Mouse (Mus musculus) liver (tissue): ENCODE measurements around the gene Rps11.
A peak's percentile ranks its signal among the peaks of the same experiment; 100 is the strongest.
"Not testable (repeated sequence)": the region's sequence is repeated elsewhere in the genome, so short reads cannot be mapped to it uniquely, and the experiment has no call there.

Experiments used
- DNase-seq: peaks from one replicate; pipeline ENCODE4 v3.0.0-alpha.2; 2020; ENCODE audit warnings: mixed read lengths

The Rps11 gene

DNA sequence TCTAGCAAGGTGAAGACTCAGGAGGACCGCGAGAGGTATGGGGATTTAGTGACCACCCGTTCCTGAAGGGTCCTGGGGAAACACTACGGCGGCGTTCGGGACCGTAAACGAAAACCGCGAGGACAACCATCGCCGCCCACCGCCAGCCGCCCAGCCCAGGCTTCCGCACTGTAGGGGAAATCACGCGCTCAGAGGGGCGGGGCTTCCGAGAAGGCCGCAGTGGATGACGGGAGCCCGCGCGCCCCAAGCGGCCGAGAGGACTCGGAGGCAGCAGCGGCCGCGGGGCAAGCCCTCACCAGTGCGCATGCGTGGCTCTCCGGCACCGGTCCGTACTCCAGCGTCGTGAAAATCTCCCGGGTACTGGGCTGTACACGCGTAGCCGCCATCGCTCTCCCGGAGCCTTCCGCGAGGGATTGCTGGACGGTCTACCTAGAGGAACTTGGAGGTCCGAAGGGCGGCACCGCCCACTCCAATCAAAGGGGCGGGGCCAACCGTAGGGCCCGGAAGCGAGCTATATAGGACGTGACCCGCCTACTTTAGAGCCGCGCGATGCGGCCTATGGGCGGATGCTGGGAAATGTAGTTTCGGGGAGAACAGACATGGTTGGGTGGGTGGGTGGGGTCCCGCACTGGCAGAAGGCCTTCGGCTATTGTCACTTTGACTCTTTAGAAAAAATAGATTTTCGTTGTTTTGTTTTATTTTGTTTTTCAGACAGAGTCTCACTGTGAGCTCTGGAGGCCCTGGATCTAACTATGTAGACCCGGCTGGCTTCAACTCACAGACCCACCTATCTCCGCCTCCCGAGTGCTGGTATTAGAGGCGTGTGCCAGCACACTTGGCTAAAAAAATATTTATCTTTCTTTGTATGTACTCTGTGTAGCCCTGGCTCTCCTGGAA, 30.1 kb upstream of the Rps11 start, which contains the start of the genes Pih1d1 and Aldh16a1:
Pih1d1 (plus strand) TSS at position 208 of the 897 bp plus-strand sequence.
Aldh16a1 (minus strand) TSS at position 489 of the 897 bp plus-strand sequence.
- DNase-seq: peak; percentile 98

DNA sequence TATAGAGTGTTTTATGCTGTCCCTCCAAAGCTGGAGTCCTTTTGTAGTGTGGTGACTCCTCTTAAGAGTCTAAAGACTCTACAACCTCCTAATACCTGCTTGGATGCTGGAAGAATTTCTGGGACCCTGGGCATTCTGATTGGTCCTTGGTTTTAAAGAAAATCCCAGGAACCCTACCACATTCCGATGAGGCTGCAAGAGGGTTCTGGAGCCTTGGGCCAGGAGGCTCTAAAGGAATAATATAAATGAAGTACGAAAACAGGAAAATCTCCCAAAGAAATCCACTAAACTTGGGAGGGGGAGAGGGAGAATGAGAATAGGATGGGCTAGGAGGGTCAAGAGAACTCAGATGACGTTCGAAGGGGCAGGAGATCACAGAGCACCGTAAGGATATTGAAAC, 29.3 kb upstream of the Rps11 start:
- no peak for DNase-seq

DNA sequence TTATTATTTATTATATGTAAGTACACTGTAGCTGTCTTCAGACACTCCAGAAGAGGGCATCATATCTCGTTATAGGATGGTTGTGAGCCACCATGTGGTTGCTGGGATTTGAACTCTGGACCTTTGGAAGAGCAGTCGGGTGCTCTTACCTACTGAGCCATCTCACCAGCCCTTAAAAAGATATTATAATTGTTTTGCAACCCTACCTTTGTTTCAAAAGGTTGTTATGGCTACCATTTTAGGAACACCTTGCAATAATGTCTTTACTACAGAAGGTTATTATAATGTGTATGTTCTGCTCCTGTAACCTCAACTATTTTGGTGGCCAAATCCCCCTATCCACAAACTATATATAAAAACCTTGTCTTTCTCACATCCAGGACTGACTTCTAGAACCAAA, 28.8 kb upstream of the Rps11 start:
- not testable (repeated sequence) for DNase-seq

DNA sequence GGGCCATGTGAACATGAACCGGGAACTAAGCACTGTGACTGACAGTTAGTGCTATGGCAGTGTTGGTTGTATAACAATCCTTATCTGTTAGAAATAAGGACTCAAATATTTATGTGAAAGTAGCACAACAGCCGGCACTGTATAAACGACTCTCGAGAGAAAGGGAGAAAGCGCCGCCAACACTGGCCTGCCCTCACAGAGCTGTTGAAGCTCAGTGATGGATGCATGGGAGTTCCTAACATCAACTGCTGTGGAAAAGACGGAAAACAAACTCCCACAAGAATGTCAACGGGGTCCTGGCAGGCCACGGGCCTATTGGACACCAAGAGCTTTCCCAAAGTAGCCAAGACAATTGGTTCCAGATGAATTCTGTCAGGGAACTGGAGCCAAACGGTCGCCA, 27.1 kb upstream of the Rps11 start:
- DNase-seq: no peak

DNA sequence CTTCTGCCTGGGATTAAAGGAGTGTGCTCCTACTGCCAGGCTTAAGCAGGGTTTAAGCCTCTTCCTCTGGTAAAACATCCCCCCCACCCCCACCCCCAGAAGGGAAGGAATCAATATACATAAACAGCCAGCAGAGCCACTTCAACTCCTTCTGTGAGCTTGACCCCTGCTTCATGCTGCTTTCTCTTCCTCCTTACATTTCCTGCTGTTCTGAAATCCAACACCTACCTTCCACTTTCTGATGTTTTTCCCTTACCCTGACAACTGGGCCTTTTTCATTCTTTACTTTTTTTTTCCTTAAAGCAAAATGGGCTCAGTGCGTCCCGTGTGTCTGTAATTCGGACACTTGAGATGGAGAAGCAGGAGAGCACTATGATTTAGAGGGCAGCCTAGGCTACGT, 26.1 kb upstream of the Rps11 start:
- DNase-seq: no peak

DNA sequence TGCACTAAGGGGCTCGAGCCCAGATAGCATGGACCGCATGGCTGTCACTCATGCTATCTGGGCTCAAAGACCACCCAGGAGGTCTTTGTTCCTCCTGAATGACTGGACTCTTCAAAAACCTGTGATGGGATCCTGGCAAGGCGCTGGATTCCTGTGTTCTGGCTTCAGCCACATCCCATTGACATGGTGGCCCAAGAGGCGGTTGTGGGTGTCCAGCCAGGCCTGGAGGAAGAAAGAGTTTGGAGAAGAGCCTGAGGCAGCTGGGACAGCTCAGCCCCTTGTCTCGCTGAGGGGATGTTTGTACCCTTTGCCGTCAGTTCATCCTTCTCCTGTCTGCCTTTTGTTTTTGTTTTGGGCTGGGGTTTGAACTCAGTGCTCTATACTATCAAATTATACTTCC, 25.3 kb upstream of the Rps11 start:
- DNase-seq: no peak

DNA sequence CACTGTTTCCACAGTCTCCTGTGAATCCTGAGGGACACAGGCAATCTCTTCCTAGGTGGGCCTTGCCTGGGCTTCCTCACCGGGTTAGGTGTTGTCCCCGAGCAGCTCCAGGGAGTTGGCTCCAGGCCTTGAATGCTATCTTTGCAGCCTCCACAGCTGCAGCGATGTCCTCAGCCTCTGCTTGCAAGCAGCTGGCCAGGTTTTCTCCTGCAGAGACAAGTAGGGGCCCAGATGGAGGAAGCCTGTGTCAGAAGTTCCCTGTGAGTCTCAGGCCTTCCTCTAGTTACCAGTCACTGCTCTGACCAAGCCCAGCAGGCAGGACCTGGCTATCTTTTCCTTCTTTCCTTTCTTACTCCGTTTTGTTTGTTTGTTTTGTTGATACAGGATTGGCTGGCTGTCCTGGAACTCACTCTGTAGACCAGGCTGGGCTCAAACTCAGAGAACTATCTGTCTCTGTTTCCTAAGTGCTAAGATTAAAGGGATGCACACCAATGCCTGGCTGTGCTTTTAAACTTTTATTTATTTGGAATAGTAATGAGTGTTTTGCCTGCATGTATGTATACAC, 24.4 kb upstream of the Rps11 start:
- DNase-seq: no peak

DNA sequence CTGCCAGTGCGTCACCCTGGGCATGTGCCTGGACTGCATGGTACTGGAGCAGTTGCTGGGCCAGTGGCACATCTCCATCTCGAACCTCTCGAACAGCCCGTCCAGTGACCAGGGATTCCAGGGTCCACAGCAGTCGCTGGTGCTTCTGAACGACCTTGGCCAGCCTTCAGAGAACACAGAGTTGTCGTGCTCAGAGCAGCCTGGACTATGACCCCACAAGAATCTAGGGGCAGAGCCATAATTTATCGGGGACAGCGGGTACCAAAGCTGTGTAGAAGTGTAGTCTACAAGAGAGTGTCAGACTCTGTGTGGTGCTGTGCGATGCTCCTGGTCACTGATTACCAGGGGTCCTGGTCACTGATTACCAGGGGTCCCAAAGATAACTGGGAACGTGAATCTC, 23.7 kb upstream of the Rps11 start:
- DNase-seq: no peak

DNA sequence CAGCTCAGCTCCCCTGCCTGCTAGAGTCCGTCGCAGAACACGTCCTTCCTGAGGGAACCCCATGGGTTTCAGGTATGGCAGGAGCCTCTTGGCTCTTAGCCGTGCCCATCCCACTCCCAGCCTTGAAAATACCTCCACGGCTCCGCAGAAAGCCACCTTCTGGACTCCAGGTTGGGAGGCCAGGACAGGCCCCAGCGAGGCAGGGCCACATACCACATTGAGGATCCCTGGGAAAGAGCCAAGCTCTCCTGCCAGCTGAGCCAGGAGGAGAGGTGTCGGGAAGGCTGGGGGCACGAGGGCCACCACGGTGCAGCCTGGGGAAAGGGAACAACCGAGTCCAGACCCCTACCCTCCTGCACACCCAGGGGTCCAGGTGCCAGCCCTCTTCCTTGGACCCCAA, 23.0 kb upstream of the Rps11 start:
- no peak for DNase-seq

DNA sequence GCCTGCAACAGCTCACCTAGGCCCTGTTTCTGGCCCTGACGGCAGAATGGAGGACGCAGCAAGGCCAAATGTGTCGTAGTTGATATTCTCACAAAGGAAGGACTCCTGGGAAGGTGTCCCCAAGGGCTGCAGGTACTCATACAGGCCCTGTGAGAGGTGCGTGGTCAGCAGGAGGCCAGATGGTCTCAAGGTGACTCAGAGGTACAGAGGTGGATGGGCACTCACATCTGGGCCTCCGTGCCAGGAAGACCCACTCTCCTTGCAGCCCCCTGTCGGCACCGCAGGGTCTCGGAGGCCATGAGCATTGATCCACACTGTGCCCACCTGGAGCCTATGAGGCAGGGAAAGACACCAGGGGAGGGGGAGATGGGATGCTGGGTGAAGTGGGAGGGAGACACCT, 21.2 kb upstream of the Rps11 start:
- DNase-seq: no peak

DNA sequence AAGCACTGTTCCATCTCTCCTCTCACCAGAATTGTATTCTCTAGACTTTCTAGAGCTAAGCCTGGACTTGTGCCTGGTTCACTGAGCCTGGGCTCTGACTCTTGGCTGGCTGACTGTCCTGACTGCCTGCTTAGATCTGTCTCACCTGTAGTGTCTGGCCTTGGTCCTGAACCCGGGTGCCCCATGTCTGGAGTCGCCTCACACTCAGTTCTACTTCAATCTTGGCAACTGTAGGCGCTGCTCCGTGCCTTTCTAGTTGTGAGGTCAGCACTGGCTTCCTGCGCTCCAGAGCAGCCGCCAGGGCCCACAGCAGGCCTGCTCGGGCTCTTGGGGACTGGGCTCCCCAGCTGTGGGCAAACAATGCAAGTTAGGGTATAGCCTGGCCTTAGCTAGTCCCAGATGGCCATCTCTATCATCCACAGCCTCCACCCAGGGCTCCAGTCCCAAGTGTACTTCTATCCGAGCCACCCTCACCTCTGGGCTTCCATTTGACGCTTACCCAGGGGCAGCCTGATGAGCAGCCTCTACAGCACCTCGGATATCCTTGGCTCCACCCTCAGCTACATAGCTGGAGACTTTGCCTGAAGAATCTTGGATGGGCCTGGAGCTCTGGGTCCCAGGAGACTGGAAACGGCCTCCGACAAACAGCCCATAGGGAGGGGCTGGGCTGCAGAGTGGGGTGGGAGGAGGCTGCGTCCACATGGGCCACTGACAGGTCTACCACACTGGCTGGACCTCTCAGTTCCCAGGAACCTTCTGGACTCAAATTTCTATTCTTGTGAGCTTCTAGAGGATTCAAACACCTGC, 20.3 kb upstream of the Rps11 start:
- DNase-seq: no peak

DNA sequence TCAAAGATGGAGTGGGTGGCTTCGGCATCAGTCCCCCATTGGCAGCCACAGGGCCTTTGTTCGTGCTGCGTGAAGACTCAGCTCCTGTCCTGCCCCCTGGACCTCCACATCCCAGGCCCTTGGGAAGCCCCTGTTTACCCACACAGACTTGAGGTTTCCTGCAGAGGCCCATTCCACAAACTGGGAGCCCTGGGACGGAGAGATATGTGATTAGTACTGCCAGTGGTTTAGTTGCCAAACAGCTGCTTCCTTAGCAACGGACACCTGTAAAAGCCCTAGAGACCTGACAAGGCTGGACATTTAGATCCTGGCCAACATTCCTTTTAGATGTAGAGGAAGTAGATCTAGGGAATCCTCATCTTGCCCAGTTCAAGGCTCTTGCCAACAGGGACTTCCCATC, 17.7 kb upstream of the Rps11 start:
- DNase-seq: no peak

DNA sequence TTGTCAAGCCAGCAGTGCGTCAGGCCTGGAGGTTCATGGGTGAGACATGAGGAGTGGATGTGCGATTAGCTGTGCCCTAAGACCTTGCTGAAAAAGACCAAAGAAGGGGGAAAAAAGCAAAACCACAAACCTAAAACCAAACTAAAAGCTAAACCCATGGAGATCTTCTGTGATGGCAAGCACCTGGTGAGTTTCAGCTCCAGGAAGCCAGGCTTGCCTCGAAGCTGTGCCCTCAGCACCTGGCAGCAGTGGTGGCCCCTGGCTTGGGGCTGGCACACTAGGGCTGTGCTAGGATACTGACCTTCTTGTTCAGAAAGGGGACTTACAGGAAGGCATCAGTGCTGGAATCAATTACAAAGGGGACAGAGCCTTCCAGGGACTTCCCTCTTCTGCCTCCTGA, 17.1 kb upstream of the Rps11 start:
- DNase-seq: no peak

DNA sequence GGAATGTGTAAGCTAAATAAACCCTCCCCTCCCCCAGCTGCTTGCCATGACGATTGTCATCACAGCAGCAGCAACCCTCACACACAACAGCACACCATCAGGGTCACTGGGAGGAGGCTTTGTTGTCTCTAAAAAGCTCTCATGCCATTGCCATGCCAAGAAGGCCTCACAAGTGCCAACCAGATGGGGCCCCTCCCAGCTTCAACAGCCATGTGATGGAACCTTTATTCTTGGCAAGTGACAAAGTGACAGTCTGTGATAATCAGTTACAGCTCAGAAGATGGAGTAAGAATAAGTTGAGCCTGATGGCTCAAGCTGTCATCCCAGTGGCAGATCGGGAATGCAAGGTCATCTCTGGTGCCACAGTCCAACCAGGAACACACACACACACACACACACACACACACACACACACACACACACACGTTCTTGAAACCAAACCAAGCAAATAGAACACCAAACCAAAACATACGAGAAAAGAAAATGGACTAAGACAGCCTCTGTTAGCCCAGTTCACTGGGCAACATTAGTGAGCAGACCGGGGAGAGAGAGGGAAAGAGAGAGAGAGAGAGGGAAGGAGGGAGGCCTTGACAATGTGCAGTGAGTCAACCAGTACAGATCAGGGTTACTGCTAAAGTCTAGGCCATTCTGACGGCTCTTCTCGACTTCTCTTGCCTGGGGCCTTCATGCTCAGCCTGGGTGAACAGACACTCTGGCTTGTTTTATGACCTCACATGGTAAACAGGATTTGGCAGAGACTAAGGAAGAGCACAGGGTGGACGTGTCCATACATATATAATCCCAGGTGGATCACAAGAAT, 15.9 kb upstream of the Rps11 start:
- DNase-seq: no peak

DNA sequence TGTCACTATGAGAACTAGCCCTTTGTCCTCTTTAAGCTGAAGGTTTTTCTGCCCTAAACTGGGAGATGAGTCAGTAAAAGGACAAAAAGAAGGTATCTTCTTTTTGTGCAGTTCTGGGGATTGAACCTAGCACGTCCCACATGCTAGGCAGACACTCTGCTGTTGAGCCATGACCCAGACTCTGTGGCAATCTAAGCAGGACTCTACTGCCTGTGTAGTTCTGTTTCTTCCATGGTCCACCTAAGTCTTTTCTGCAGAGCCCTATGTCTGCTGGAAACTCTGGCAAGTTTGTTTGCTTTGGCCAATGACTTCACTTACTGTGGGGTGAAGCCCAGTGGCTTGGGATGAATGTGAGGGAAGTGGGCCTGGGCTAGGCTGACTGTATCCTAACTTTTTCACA, 14.2 kb upstream of the Rps11 start:
- DNase-seq: no peak

DNA sequence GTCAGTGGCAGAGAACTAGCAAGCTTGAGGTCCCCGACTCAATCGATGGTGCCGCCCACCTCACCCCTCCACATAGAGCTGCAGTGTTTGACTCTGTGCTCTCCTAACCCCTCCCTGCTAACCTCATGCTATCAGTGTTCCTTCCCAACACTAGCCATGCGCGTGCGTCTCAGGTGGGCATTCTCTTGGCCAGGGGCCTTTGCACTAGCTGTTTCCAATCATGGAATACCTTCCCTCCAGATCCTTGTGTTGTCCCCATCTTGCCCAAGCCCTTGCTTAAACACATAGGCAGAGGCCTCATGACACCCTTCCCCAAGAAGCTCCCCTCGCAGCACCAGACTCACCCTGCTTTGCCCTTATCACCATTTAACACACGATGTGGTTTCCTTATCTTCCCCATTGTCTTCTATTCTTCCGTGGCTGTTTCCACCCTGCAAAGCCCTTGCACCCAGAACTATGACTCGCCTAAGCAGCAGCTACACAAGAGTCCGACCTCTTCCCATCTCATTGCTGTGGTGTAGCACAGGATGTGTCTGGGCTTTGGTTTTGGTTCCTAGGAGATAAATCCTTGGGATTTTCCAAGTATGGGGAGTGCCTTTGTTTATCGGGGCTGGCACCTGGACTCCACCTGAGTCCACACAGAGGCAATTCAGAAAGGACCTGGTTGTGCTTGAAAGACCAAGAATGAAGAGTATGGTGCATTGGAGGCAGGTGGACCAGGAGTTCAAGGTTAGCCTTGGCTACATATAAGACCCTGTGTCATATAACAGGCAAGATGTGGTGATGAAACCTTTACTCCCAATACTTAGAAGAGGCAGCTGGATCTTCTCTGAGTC, 13.2 kb upstream of the Rps11 start:
- DNase-seq: peak; percentile 60

DNA sequence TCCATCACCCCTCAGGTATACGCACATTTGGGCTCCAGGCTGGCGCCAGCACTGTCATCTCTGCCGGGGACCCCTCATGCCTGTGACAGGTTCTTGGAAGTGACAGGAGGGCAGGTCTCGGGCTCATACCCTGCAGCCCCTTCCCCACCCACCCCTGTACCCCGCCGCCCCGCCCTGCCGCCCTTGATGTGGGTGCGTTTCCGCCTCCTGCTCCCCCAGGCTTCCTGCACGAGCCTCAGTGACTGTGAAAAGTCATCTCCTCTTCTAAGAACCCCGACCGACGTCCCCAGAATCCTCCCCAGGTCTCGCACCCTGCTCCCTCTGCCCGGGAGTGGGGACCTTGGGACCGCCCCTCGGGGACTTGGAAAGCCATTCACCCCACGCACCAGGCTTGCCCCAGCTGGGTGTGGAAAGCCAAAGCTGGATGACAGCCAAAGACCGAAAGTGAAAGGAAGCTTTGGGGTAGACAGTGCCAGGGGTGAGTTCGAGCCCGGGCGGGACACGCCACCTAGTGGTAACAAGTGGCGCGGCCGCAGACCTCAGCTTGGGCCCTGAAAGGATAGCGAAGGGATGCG, 11.8 kb upstream of the Rps11 start, which contains the start of the genes Gm45713 and Flt3l:
Gm45713 (minus strand) TSS at position 239 of the 575 bp plus-strand sequence.
Flt3l (minus strand) TSS at position 440 of the 575 bp plus-strand sequence.
- peak; percentile 89 for DNase-seq

DNA sequence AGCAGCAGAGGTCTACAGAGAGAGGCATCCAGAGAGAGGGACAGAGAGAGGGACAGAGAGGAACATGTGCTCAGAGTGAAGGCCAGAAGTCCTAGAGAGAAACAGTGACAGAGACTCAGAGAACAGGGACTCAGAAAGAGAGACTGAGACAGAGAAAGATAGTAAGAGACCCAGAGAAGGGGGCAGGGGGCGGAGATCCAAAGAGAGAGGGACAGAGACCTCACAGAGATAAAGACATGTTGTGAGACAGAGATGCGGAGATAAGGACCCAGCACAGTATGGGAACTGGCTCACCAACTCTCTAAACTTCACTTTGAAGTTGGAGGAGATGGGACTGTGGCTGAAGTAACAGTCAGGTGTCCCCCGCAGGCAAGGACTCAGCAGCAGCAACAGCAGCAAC, 11.1 kb upstream of the Rps11 start:
- peak; percentile 52 for DNase-seq

DNA sequence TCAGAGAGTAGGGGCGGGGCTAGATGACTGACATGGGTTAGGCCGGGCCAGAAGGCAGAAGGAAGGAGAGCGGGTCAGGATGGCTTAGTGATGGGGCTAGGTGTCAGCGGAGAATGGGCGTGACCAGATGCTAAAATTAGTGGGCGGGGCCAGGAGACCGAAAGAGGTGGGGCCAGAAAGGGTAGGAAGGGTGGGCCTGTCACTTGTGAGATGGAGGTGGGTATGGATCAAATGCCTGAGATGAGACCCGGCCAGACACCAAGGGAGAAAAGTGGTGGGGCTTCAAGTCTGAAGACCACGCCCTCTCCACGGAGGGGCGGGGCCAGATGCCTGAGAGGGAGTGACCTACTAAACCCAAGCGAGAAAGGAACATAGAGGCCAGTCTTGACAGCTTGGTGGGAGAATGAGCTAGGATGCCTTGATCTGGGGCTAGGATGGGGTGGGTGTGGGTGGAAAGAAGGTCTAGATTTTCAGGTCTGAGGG, 10.3 kb upstream of the Rps11 start:
- peak; percentile 84 for DNase-seq

DNA sequence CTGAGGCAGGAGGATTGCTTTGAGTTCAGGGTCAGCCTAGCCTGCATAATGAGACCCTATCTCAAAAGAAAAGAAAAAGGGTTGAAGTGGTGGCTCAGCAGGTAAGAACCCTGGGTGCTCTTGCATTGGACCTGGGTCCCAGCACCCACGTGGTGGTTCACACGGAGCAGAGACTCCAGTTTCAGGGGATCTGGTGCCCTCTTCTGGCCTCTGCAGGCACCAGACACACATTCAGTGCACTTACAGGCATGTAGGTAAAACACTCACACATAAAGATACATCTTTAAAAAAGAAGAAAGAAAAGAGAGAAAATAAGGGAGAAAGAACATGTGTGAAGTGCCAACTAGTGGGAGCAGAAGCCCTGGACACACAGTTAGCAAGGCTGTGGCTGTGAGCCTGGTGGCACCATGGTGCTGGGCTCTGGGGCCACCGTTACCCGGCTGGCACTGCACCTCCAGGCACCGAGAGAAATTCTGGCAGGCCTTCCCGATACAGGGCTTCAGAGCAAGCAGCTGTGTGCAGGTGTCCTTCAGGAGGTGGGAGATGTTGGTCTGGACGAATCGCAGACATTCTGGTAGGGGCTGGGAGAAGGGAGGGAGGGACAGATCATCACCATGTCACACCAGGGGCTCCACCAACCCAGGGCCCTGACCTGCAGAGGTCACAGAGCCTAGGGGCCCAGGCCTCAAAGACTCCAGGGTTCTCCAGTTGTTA, 9.4 kb upstream of the Rps11 start:
- DNase-seq: no peak
